Mouse (Mus musculus) gastrocnemius, postnatal 10 days (tissue): ENCODE data around the gene Ptgs2. TPM values are rescaled to one million over a fixed set of nuclear protein-coding genes. Genes with fewer than 3 reads are reported as not detected.

Experiments used
- DNase-seq: peaks from one replicate; pipeline ENCODE4 v3.0.0; 2021; ENCODE audit warnings: mixed read lengths
- long read RNA-seq, 2 experiments: library from polyadenylated mRNA; stranded (forward); transcript quantifications; one replicate each; pipeline ENCODE4 v2.0.0; 2021
- total RNA-seq, 2 experiments: library from RNA; stranded (reverse); gene quantifications; 2 replicates each; pipeline ENCODE4 v1.2.3; 2021

The Ptgs2 gene
- total RNA-seq: under 1 TPM; 0.33 to 0.77 TPM
- long read RNA-seq, experiment 1: 0 reads
- long read RNA-seq, experiment 2: 0 reads

DNA sequence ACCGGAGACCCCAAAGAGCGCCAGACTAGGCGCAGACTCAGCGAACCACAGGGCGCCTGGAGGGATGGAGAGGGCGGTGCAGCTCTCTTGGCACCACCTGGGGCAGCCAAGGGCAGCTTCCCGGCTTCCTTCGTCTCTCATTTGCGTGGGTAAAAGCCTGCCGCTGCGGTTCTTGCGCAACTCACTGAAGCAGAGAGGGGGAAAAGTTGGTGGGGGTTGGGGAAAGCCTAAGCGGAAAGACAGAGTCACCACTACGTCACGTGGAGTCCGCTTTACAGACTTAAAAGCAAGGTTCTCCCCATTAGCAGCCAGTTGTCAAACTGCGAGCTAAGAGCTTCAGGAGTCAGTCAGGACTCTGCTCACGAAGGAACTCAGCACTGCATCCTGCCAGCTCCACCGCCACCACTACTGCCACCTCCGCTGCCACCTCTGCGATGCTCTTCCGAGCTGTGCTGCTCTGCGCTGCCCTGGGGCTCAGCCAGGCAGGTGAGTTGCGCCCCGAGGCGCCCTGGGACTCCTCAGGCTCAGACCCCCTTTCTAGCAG, at the start of gene Ptgs2:
Ptgs2 (plus strand) TSS at position 242 of the 544 bp plus-strand sequence.
- peak; percentile 28 for DNase-seq

- no peak for DNase-seq
These were observed 49.6 kb upstream of the Ptgs2 start for GRCm38 (mm10) chr1:150050256-150050655.

DNA sequence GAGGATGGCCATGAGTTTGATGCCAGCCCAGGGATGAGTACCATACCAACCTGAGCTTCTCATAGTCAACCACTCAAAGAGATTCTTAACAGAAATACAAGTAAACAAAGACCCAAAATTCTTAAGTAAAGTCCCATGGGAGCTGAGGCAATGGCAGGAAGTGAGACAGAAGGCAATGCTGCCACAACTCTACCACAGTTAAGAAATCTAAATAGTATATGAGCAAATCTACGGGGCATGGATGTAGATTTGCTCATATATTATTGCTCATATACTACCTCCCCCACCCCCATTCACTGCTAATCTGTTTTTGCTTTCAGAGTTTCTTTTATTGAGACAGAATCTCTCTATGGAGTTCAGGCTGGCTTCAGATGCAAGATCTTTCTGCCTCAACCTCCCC, 34.1 kb upstream of the Ptgs2 start:
- DNase-seq: no peak

DNA sequence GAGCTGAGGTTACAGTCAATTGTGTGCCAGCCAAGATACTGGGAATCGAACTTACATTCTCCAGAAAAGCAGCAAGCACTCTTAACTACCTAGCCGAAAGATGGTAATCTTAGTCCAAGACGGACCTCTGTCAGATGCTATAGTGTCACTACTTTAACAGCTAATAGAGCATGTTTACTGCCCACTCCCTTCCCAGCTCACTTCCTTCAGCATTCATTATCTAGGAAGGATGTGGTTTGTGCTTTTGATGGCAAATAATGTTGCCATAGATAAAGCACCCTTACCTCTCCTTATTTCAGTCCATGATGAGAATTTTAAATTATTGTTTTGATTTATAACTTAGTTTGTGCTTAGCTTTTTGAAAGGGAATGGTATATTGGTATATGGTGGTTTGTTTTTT, 27.0 kb upstream of the Ptgs2 start:
- no peak for DNase-seq

- DNase-seq: no peak
These were observed 25.2 kb upstream of the Ptgs2 start for GRCm38 (mm10) chr1:150074609-150075008.

GRCm38 (mm10) chr1:150089040-150089692, 10.7 kb upstream of the Ptgs2 start:
- no peak for DNase-seq

DNA sequence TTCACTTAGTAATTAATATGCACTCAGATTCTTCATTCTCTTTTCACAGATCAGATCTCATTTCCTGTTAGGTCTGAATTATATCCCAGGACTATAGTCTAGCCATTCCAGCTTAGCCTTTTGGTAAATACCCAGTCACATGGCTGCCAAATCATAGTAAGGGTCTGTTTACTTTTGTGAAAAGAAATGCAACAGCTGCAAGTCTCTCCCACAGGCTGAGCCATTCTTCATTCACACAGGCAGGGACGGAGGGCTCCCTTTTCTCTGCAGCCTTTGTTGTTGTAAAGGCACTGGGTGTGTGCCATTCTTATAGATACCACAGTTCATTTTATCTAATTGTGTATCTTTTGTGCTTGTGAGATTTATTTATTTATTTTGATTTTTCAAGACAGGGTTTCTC, 9.6 kb upstream of the Ptgs2 start:
- DNase-seq: no peak

- DNase-seq: no peak
These were observed 2.8 kb upstream of the Ptgs2 start for GRCm38 (mm10) chr1:150097036-150097435.

DNA sequence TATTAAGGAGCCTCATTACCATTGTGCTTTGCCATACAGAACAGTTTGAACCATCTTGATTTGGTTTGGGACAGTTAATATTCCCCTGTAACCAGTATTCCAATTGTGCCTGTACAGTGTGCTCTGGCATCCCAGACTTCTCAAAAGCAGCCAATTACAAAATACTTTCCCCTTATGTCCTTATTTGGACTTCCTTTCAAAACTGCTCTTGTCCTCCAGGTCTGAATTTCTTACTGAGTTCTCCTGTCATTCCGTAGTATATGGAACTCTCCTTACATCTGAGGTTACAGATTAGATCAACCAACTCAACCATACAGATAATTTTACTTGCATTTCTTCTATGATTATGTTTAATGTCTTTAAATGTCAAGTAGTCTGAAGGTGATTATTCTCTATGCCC, 2.1 kb upstream of the Ptgs2 start:
- no peak for DNase-seq

- no peak for DNase-seq
These were observed 457 bp upstream of the Ptgs2 start for GRCm38 (mm10) chr1:150099374-150099773.

DNA sequence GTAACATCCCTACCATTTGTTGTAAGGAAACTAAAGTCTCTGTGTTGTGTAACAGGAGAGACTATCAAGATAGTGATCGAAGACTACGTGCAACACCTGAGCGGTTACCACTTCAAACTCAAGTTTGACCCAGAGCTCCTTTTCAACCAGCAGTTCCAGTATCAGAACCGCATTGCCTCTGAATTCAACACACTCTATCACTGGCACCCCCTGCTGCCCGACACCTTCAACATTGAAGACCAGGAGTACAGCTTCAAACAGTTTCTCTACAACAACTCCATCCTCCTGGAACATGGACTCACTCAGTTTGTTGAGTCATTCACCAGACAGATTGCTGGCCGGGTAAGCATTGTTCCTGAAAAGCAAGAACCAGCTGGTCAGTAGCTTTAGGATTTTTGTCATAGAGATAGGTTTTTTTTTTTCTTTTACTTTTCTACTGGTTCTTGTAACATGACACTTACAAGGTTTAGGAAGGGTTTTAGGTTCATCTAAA, 4.4 kb downstream of the Ptgs2 start:
- DNase-seq: no peak

- DNase-seq: no peak
These were observed 6.9 kb downstream of the Ptgs2 start for GRCm38 (mm10) chr1:150106736-150107135.

DNA sequence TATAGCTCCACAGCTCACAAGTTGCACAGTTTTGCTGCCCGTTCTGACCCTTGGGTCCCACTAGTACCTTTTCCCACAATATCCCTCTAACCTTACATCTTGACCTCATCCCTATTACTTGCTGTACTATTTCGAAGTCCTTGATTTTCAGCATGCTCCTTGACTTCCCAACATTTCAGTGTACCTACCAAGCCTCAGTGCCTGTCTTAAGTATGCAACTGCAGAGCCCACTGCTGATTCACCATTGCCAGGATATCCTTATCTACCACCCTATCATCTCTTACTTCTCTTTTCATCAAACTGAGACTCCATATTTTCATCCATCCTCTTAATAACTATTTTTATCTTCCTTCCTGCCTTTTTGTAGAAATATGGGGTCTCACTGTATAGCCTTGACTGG, 9.8 kb downstream of the Ptgs2 start:
- DNase-seq: no peak

DNA sequence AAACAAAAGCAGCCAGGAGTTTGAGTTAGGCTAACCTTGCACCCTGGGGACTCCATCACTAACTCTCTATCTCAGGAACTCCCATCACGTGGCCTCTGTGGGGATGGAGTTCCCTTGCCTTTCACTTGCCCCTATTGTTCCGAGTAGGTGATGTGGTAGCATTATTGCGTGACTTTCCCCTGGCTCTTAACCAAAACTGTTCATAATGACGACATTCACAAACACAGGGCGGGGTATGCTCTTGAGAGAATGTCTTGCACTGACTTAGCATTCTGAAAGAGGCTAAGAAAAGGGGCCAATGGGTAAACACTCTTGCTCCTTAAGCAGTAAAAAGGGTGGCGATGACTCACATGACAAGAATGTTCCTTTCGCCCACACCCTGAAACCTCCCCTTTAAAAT, 15.5 kb downstream of the Ptgs2 start:
- DNase-seq: no peak

DNA sequence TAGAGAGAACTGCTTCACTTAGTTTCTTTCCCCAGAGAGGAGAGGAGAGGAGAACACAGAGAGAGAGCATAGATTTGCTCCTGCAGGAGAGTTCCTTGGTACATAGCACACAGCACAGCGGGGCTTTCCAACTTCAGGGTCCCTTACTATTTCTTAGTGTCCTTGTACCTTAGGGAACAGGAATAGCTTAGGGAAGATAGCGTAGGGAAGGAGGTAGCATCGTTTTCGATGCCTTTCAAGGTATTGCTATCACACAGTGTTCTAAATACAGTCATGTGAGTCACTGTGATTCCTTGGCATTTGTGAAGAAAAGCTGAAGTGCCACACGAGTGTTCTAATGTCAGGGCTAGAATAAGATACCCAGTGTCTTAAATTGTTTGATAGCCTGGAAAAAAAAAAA, 18.5 kb downstream of the Ptgs2 start:
- DNase-seq: no peak

GRCm38 (mm10) chr1:150125568-150125967, 25.7 kb downstream of the Ptgs2 start:
- DNase-seq: no peak

GRCm38 (mm10) chr1:150130070-150130469, 30.2 kb downstream of the Ptgs2 start:
- DNase-seq: no peak

GRCm38 (mm10) chr1:150130586-150131275, 30.9 kb downstream of the Ptgs2 start:
- no peak for DNase-seq

GRCm38 (mm10) chr1:150135350-150135749, 35.5 kb downstream of the Ptgs2 start:
- no peak for DNase-seq

GRCm38 (mm10) chr1:150139730-150140129, 39.9 kb downstream of the Ptgs2 start:
- DNase-seq: peak; percentile 34

- DNase-seq: no peak
These were observed 42.1 kb downstream of the Ptgs2 start for GRCm38 (mm10) chr1:150141939-150142338.

DNA sequence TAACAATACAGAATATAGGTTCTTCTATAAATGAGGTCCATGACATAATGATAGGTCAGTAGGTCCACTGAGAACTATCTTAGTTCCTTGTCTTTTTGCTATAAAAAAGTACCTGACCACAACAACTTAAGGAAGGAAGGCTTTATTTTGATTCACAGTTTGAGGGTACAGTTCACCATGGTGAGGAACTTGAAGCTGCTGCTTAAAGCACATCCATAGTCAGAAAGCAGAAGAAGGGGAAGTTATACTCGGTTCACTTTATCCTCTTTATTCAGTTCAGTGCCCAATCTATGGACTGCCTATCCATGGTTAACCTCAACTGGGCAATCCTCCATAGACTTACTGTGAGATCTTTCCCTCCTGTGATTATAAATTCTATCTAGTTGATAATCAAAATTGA, 43.7 kb downstream of the Ptgs2 start:
- DNase-seq: no peak

GRCm38 (mm10) chr1:150145049-150145448, 45.2 kb downstream of the Ptgs2 start:
- no peak for DNase-seq

- DNase-seq: no peak
These were observed 47.4 kb downstream of the Ptgs2 start for GRCm38 (mm10) chr1:150147272-150147671.
